Mouse (Mus musculus) CD8-positive naive resting alpha-beta T cell, adult 2 months (primary cell): ENCODE data around the gene Ctsj.
"Not testable (repeated sequence)": the region's sequence is repeated elsewhere in the genome, so short reads cannot be mapped to it uniquely, and the experiment has no call there.

Experiments
- DNase-seq, 2 experiments: peaks; one replicate each; pipeline ENCODE4 v3.0.0; 2022; ENCODE audit warnings: low read depth in 2 of 2, low spot score in 2 of 2

Gene Ctsj

DNA sequence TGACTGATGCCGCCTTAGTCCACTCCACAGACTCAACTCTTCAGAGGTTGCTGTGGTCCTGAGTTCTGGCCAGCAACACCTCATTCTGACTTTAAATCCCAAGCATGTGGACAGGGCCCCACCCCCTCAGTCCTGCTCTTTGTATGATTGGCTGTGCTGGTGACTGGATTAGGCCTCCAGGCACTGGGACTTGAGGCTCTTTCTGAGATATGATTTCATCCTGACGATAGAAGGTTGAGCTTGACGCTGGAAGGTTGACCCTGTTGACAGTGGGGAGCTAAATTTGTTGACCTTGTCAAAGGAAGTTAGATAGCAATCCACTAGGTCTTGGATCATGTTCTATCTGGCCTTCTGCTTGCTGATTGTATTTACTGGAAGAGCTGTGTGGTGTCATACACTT, at the start of gene Ctsj:
Gene Ctsj, minus strand, starts transcription at position 101 of the 400 bp plus-strand sequence.
- DNase-seq: no peak

DNA sequence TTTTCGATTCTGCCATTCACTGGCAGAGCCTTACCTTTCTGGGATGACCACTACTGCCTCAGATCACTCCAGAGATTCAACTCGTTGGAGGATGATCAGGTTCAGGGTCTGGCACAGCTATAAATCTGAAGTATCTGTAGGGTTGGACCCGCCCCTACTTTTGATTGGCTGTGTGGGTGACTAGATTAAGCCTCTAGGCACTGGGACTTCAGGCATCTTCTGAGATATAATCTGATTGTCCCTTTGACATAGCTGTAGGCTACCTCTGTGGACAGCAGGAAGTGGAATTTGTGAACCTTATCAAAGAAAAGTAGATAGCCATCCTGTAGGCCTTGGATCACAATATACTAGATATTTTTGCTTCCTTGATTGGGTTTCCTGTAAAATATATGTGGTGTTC, 34.8 kb upstream of the Ctsj start, which contains the start of gene Ctsq:
Gene Ctsq, minus strand, starts transcription at position 101 of the 400 bp plus-strand sequence.
- DNase-seq: no peak

DNA sequence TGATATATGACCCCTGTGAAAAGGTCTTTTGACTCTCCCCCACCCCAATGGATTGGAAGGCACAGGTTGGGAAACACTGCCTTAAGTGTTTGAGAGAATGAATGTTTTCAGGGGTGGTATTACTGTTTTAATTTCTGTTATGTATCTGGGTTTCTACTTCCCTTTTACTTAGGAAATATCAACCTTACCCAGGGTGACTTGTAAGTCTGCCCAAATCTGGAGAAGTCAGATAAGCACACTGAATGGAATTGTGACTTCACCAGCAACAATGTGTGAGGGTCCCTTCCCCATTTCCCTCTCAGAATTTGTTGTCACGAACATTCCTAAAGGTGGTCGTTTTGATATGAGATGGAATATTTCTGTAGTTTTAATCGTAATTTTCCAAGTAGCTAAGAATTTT, 17.0 kb upstream of the Ctsj start:
- DNase-seq: no peak

DNA sequence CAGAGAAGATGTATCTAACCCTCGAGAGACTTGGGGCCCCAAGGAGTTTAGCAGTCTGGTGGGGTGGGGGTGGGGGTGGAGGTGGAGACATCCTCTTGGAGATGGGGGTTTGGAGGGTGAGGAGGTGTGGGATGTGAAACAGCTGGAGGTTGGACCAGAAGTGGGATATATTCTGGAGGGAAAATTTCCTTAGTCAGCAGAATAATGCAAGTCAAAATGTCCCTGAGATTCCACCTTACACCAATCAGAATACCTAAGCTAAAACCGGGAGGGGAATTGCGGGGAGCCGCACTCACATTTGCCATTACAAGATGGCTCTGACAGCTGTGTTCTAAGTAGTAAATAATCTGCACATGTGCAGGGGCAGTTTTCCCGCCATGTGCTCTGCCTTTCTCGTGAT, 16.1 kb upstream of the Ctsj start:
- no peak for DNase-seq

DNA sequence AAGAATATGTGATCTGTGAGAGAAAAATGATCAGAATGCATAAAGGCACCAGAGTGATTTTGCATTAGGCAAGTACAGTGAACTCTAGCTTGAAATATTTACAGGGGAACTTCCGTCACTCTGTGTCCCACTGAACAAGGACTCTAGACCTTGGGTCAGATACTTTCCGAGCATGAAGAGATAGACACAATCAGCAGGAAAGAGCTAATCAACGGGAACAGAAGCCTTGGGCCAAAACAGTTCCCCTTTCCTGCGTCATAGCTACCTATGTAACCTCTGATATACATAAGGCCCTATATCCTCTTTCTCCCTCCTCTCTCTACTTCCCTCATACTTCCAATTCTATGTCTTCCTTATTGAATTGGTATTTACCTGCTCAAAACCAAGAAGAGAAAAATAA, 4.4 kb upstream of the Ctsj start:
- no peak for DNase-seq

DNA sequence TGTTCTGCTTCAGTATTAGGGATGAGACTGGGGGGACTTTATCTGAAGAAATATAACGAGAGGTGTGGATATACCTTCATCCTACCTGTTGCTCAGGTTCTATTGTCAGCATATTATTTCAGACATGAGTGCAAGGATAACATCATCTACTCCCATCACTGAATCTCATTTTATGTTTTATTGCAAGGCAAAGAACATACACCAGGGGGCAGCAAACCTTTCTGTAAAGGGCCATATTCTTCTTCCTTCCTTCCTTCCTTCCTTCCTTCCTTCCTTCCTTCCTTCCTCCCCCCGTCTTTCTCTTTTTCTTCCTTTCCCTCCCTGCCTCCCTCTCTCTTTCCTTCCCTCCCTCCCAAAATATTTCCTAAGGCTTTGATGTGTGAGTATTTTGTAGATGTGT, 8.2 kb downstream of the Ctsj start:
- no peak for DNase-seq

DNA sequence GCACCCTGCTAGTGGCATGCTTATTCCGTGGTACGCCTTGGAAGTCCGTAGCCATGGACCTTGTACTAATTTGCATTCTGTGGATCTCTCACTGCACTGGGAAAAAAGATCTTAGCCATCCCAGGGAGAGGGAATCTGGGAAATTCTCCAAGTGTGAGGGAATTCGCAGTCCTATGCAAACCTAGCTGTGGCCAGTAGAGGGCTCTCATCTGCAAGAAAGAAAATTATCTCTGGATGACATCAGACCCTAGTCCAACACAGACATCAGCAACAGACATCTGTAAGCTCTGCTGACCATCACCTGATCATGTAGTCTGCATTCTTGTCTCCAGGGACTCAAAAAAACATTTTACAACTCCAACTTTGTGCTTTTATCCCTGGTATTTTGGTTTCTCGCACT, 18.8 kb downstream of the Ctsj start:
- not testable (repeated sequence) for DNase-seq

DNA sequence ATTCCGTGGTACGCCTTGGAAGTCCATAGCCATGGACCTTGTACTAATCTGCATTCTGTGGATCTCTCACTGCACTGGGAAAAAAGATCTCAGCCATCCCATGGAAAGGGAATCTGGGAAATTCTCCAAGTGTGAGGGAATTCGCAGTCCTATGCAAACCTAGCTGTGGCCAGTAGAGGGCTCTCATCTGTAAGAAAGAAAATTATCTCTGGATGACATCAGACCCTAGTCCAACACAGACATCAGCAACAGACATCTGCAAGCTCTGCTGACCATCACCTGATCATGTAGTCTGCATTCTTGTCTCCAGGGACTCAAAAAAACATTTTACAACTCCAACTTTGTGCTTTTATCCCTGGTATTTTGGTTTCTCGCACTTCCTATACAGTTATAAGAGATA, 33.4 kb downstream of the Ctsj start:
- not testable (repeated sequence) for DNase-seq

DNA sequence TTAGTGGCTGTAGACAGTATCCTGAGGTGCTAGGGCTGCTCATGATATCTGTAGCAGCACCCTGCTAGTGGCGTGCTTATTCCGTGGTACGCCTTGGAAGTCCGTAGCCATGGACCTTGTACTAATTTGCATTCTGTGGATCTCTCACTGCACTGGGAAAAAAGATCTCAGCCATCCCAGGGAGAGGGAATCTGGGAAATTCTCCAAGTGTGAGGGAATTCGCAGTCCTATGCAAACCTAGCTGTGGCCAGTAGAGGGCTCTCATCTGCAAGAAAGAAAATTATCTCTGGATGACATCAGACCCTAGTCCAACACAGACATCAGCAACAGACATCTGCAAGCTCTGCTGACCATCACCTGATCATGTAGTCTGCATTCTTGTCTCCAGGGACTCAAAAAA, 41.8 kb downstream of the Ctsj start:
- not testable (repeated sequence) for DNase-seq

DNA sequence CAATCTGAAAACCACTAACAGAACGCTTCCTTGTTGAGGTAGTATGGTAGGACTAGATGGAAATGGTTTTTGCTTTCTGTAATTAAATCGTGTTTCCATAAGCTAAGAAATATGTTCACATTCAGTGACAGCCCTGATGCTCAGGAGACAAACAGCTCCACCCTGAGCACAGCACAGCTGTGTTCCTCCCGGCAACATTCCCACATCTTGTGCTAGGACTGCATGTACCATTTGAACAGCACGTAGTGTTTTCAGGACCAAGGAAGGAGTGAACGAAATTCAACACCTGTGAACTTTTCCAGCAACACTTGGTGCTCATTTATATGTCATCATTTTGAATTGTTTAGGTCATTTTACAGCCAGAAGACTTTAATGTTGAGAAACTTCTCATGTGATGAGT, 44.1 kb downstream of the Ctsj start:
- DNase-seq: no peak
